Mouse (Mus musculus) R1 (cell line): ENCODE measurements around the gene Bik.
A peak's percentile ranks its signal among the peaks of the same experiment; 100 is the strongest.

Source experiments
- DNase-seq: peaks from one replicate; pipeline ENCODE4 v3.0.0-alpha.2; 2018; ENCODE audit warnings: low read depth, low spot score

The Bik gene

GRCm38 (mm10) chr15:83582931-83583330 lies 56.3 kb downstream of the Bik start:
- DNase-seq = no peak

DNA sequence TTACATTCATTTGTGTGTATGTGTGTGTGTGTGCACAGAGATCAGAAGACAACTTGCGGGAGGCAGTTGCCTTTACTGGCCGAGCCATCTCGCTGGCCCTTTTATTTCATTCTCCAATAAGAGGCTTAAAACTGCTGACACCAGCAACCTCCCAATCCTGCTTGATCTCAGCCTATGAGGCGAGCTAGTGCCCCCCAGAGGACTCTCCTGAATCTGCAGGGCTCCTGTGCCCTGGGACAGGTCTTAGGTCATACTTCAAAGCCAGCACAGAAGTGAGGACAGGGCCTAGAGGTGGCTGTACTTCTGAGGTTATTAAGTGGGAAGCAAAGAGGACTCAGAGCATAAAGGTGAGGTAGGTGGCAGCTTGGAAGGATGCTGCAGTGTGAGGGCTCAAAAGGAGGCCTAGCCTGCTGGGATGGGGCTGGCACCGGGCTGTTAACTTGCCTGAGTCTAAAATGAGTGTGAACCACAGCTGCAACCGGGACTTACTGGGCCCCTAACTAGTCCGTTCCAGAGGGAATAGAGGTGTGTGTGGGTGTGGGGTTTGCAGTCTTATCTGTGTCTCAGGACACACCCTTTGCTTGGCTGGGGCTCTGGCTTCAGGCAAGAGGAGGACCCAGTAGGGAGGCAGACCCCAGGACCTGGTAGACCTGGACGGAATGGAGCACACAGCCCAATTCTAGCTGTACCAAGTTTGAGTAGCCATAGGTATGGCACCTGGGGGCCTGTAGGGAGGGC lies 56.9 kb downstream of the Bik start:
- DNase-seq = peak; percentile 62

DNA sequence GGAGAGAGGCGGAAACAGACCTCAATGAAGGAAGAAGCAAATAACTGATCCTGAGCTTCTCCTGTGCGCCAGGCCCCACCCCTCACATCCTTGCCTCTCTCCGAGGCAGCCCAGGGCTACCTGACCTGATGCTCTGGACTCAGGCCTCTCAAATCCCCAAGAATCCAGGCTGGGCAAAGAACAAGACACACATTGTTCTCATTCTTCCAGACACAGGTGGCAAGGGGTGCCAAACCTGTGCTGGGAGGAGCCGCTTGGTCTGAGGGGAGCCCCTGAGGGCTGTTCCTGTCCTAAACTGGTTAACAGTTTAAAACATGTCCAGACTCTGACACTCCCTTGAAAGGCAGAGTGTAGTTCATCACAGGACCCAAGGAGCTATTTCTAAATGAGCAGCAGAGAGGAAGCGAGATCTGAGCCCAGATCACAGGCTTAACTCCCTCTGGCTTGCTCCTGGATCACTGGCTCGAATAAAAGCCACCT lies 58.1 kb downstream of the Bik start:
- no peak for DNase-seq

DNA sequence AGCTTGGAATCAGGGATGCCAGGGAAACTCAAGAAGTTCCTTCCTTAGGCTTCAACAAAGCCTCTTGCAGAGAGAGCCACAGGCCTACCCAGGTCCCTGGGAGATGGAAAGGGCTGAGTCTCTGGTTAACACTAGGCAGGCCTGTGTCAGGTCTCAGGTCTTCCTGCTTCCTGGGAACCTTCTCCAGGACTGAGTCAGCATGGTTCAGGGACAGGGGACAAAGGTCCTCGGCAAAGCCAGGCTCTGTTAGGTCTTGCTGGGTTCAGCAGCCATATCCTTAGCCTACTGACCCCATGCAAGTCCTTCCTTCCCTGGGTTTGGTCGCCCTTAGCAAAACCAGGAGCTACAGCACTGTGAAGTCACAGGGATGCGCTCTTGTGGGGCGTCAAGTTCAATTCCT lies 64.2 kb downstream of the Bik start:
- no peak for DNase-seq

DNA sequence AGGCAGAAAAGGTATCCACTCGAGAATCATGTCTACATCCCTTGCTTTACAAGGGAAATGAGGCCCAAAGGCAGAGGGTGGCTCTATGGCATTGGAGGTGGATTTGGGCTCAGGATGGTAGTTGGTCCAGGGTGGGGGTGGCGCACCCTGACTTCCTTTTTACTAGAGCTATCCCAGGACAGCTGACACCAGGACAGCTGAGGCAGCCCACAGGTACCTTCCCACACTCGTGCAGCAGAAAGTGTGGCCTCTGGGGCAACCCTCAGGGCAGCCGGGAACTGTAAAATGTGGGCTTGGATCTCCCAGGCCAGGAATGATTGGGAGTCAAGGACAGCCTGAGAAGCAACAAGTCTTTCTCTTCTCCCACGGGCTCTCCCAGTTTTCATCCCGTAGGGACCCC lies 65.1 kb downstream of the Bik start:
- no peak for DNase-seq

DNA sequence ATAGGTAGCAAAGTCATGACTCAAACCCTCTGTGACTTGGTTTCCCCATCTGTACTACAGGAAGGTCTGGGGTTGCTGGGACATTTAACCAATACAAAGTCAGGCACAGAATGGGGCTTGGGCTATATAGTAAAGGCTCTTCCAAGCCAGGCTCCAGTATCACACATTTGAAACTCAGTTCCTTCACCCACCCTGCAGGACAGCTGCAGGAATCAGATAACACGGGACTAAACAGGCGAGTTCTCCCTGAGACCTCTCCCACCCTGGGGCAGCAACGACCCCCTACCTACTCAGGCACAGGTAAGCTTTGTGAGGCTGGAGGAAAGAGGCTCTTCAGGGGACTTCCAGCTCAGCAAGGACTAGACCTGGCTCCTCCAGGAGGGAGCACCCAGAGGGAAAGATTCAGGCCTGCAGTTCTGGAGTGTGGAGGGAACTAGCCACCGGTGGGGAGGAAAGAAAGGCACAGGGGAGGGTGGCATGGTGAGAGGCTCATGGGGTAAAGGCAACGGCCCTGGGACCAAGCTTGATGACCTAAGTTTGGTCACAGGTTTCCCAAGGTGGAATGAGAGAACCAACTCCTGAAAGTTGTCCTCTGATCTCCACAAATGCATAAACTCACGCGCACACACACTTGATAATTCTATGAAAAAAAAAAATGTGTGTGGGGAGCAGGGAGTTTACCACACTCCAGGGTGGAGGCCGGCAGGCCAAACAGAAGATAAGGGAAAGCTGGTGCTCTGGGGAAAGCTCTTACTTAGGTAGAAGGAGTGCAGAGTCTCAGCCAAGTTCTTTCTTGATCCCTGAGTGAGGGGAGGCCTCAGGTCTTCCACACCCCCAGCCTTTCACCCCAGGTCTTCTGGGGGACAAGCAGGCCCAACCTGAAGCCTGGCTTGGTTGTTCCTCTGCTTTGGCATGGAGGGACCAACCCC lies 65.9 kb downstream of the Bik start:
- no peak for DNase-seq

DNA sequence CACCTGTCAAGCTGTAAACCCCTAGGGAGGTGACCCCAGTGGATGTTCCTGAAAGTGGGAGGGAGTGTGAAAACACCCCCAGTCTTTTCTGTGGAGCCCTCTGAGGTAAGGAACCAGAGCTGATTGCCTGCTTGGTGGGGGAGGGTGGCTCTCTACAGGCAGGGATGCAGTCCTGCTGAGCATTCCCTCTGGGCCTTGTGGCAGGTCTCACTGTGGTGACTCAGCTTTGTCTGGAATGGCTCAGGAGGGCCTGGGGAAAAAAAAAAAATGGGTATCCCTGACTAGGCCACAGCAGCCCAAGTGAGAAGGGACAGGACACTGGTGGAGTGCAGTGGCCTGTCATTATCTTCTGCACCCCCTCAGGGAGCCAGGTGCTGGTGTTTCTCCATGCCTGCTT lies 66.5 kb downstream of the Bik start:
- no peak for DNase-seq

GRCm38 (mm10) chr15:83593702-83594512 lies 67.2 kb downstream of the Bik start:
- DNase-seq = peak; percentile 41
